Mouse (Mus musculus) cerebellum, adult 2 months (tissue): Measurements from ENCODE around the gene Borcs7.

Source experiments
- CTCF ChIP-seq: fragments of 200-500 bp; IDR thresholded peaks from 2 replicates; pipeline ENCODE4 v1.5.1; 2011; ENCODE audit warnings: low read depth, mild to moderate bottlenecking, control low read depth, low read length, moderate library complexity, borderline replicate concordance; ENCODE audit not compliant: insufficient read depth
- POLR2A ChIP-seq: fragments of 200-500 bp; IDR thresholded peaks from 2 replicates; pipeline ENCODE4 v1.6.1; 2011; ENCODE audit warnings: low read length, control low read depth, borderline replicate concordance; ENCODE audit not compliant: insufficient read depth

GRCm38 (mm10) chr19:46667300-46667699 lies 22.4 kb upstream of the Borcs7 start:
- TF ChIP-seq CTCF, result no peak
- no peak for TF ChIP-seq POLR2A
